9 mouse cellular contexts compared by ENCODE assay signal in the genomic region with DNA sequence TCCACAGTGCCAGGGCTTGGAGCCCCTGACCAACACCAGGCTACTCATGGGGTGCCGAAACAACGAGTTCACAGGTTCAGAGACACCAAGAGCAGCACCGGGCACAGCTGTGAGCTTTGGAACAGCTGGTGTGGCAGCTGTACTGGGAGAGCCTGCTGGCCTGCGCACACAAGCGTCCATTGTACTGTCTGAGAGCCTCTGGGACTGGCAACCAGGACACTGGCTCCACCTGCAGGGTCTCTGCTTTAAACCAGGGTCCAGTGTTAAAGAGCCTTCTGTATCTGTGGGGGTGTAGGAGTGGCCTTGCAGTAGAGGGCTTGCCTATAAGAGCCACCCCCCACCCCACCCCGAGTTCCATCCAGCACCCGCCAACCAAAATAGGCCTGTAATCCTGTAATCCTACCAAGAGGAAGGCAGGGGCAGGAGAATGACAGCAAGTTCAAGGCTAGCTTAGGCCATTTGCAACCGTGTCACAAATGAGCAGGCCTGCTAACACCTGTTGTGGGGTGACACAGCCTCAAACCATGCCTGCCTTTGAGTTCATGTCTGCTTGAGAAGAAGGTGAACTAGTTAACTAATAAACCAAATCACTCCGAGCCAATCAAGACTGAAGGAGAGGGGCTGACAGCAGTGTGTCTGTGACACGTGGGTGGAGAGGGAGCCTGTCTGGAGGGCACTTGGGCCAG. TPM values are rescaled to one million over a fixed set of nuclear protein-coding genes. Genes with fewer than 3 reads are reported as not detected.
DNase-seq lines count a peak whose midpoint lies in the region; ATAC-seq and TF ChIP-seq lines count a peak whose summit lies in the region.
"Had no signal": no experiment of that assay in that cellular context is flagged by ENCODE, and none has a peak within 500 bp of the region (broad histone marks: within the 10 kb centered on the region; RNA-seq: fewer than 3 reads in every experiment).

No protein-coding gene starts in this region.

- H3K27ac ChIP-seq in kidney, embryonic 14.5 days (ENCODE audit: low read depth, low read length) = no peak overlapping the region
- no peak overlapping the region; the same call in 1 of the 2 replicates for H3K27ac ChIP-seq in limb, embryonic 13.5 days
- no peak overlapping the region for H3K27ac ChIP-seq in thymus, adult 2 months (ENCODE audit: control insufficient read depth, insufficient read depth, low read length)
- H3K27ac ChIP-seq in liver, embryonic 11.5 days (ENCODE audit: low read depth, low read length) = no peak overlapping the region

- TF ChIP-seq POLR2A in thymus, adult 2 months (IDR thresholded peaks at IDR 0.05; ENCODE audit: control insufficient read depth, extremely low read depth, insufficient read depth, low read length, poor library complexity) = no peak

- no peak overlapping the region for H3K4me3 ChIP-seq in kidney, embryonic 14.5 days (ENCODE audit: low read length)
- H3K4me3 ChIP-seq in limb, embryonic 13.5 days = no peak overlapping the region
- no peak overlapping the region for H3K4me3 ChIP-seq in thymus, adult 2 months (ENCODE audit: control insufficient read depth, insufficient read depth, low read length)
- H3K4me3 ChIP-seq in liver, embryonic 11.5 days (ENCODE audit: low read depth, low read length) = no peak overlapping the region

- H3K4me1 ChIP-seq in kidney, embryonic 14.5 days (ENCODE audit: control insufficient read depth, insufficient read depth, low read length) = peaks cover 16% of the 10 kb centered on the region
- H3K4me1 ChIP-seq in limb, embryonic 13.5 days = peaks cover 31% of the 10 kb centered on the region
- peaks cover 7% of the 10 kb centered on the region for H3K4me1 ChIP-seq in thymus, adult 2 months (replicated peaks; ENCODE audit: control insufficient read depth, insufficient read depth, low read length)
- H3K4me1 ChIP-seq in liver, embryonic 11.5 days (replicated peaks; ENCODE audit: control insufficient read depth, insufficient read depth, low read length) = no peaks in the 10 kb centered on the region

- 0 out of 2 replicates have a peak, but pooled peaks have one; percentile 20 for ATAC-seq in kidney, embryonic 14.5 days (ENCODE audit: low FRiP score, low TSS enrichment)
- peak; percentile 74 for ATAC-seq in limb, embryonic 13.5 days (ENCODE audit: low FRiP score, low read depth)
- ATAC-seq in liver, embryonic 11.5 days (replicated peaks; ENCODE audit: low FRiP score) = no peak

- H3K36me3 ChIP-seq in kidney, embryonic 14.5 days (ENCODE audit: control insufficient read depth, insufficient read depth, low read length) = peaks cover 7% of the 10 kb centered on the region; the same call in 1 of the 2 replicates
- peaks cover 21% of the 10 kb centered on the region for H3K36me3 ChIP-seq in limb, embryonic 13.5 days
- H3K36me3 ChIP-seq in thymus, adult 2 months (ENCODE audit: control insufficient read depth, insufficient read depth, low read length) = no peaks in the 10 kb centered on the region
- H3K36me3 ChIP-seq in liver, embryonic 11.5 days (ENCODE audit: control insufficient read depth, insufficient read depth, low read length) = no peaks in the 10 kb centered on the region

- H3K9me3 ChIP-seq in kidney, embryonic 14.5 days (ENCODE audit: control insufficient read depth, low read length) = no peaks in the 10 kb centered on the region
- H3K9me3 ChIP-seq in limb, embryonic 13.5 days = no peaks in the 10 kb centered on the region
- H3K9me3 ChIP-seq in liver, embryonic 11.5 days (ENCODE audit: control insufficient read depth, low read length) = no peaks in the 10 kb centered on the region

- no peak for DNase-seq in kidney, postnatal 36 days
- DNase-seq in brain, adult 2 months (ENCODE audit: low read depth, low spot score) = peak; percentile 85
- peak; percentile 29 for DNase-seq in embryo, embryonic 9.5 days (ENCODE audit: extremely low spot score)
- DNase-seq in thymus, adult 2 months = no peak
- DNase-seq in liver, embryonic 11.5 days (ENCODE audit: low spot score) = no peak
- no peak for DNase-seq in T-cell, adult 2 months (ENCODE audit: low spot score)
- DNase-seq: liver had no signal

- 65% methylated on average over 10 of the region's 10 CpGs for WGBS in kidney, embryonic 14.5 days
- 51% methylated on average over 10 of the region's 10 CpGs for WGBS in limb, embryonic 13.5 days
- WGBS in thymus, adult 2 months = 88% methylated on average over 10 of the region's 10 CpGs
- WGBS in liver, embryonic 11.5 days = 61% methylated on average over 10 of the region's 10 CpGs

- H3K4me2 ChIP-seq in kidney, embryonic 14.5 days (replicated peaks; ENCODE audit: low read depth, low read length) = no peak overlapping the region
- H3K4me2 ChIP-seq in limb, embryonic 13.5 days (replicated peaks) = no peak overlapping the region
- no peak overlapping the region for H3K4me2 ChIP-seq in liver, embryonic 11.5 days

- TF ChIP-seq CTCF in thymus, adult 2 months (IDR thresholded peaks at IDR 0.05; ENCODE audit: borderline replicate concordance, control insufficient read depth, extremely low read depth, insufficient read depth, low read length, poor library complexity) = no peak

- H3K27me3 ChIP-seq in kidney, embryonic 14.5 days (ENCODE audit: control insufficient read depth, insufficient read depth, low read length) = no peaks in the 10 kb centered on the region
- no peaks in the 10 kb centered on the region for H3K27me3 ChIP-seq in limb, embryonic 13.5 days
- no peaks in the 10 kb centered on the region for H3K27me3 ChIP-seq in thymus, adult 2 months (ENCODE audit: control insufficient read depth, insufficient read depth, low read length)
- H3K27me3 ChIP-seq in liver, embryonic 11.5 days (replicated peaks; ENCODE audit: control insufficient read depth, insufficient read depth, low read length) = peaks cover 8% of the 10 kb centered on the region; the same call in 1 of the 2 replicates

- no peak overlapping the region for H3K9ac ChIP-seq in kidney, embryonic 14.5 days (ENCODE audit: low read depth, low read length)
- H3K9ac ChIP-seq in limb, embryonic 13.5 days = peak overlapping the region; percentile 39; the same call in 1 of the 2 replicates
- no peak overlapping the region for H3K9ac ChIP-seq in liver, embryonic 11.5 days (ENCODE audit: low read depth, low read length)

RNA-seq across cellular contexts. Expression of a gene that starts 1.7 kb away (rescaled TPM):
- 30.7 and 51.1 TPM in 2 replicates for polyA plus RNA-seq in kidney, embryonic 14.5 days (2014; fragmentation: Nextera tagmentation; extraction: Ambion mirVana)
- polyA plus RNA-seq in limb, embryonic 13.5 days (2015; fragmentation: Nextera tagmentation; extraction: Ambion mirVana) = 51.2 and 51.5 TPM in 2 replicates
- 2.9 and 3.3 TPM in 2 replicates for polyA plus RNA-seq in thymus, adult 2 months (2012; rRNA removed)
- 16.3 and 17.6 TPM in 2 replicates for polyA plus RNA-seq in liver, embryonic 11.5 days (2014; fragmentation: Nextera tagmentation; extraction: Ambion mirVana)

RNA-seq across cellular contexts. Expression of a gene that starts 9.6 kb away (rescaled TPM):
- polyA plus RNA-seq in kidney, embryonic 14.5 days (2014; fragmentation: Nextera tagmentation; extraction: Ambion mirVana) = 7.8 and 11.1 TPM in 2 replicates
- polyA plus RNA-seq in limb, embryonic 13.5 days (2015; fragmentation: Nextera tagmentation; extraction: Ambion mirVana) = 8.5 and 9.2 TPM in 2 replicates
- 54.1 and 66.9 TPM in 2 replicates for polyA plus RNA-seq in thymus, adult 2 months (2012; rRNA removed)
- 15.3 and 16.0 TPM in 2 replicates for polyA plus RNA-seq in liver, embryonic 11.5 days (2014; fragmentation: Nextera tagmentation; extraction: Ambion mirVana)

RNA-seq across cellular contexts. Expression of a gene that starts 10.0 kb away (rescaled TPM):
- 0.22 and 0.43 TPM in 2 replicates for polyA plus RNA-seq in kidney, embryonic 14.5 days (2014; fragmentation: Nextera tagmentation; extraction: Ambion mirVana)
- 0.28 and 0.48 TPM in 2 replicates for polyA plus RNA-seq in limb, embryonic 13.5 days (2015; fragmentation: Nextera tagmentation; extraction: Ambion mirVana)
- 0.17 and 0.26 TPM in 2 replicates for polyA plus RNA-seq in thymus, adult 2 months (2012; rRNA removed)
- polyA plus RNA-seq in liver, embryonic 11.5 days (2014; fragmentation: Nextera tagmentation; extraction: Ambion mirVana) = not detected in 2 replicates

RNA-seq across cellular contexts. Expression of a gene that starts 18.7 kb away (rescaled TPM):
- polyA plus RNA-seq in kidney, embryonic 14.5 days (2014; fragmentation: Nextera tagmentation; extraction: Ambion mirVana) = 85.5 and 112 TPM in 2 replicates
- polyA plus RNA-seq in limb, embryonic 13.5 days (2015; fragmentation: Nextera tagmentation; extraction: Ambion mirVana) = 94.2 and 99.2 TPM in 2 replicates
- 159 and 192 TPM in 2 replicates for polyA plus RNA-seq in thymus, adult 2 months (2012; rRNA removed)
- 38.7 and 43.4 TPM in 2 replicates for polyA plus RNA-seq in liver, embryonic 11.5 days (2014; fragmentation: Nextera tagmentation; extraction: Ambion mirVana)

RNA-seq across cellular contexts. Expression of a gene that starts 24.8 kb away (rescaled TPM):
- polyA plus RNA-seq in kidney, embryonic 14.5 days (2014; fragmentation: Nextera tagmentation; extraction: Ambion mirVana) = 43.5 and 72.9 TPM in 2 replicates
- polyA plus RNA-seq in limb, embryonic 13.5 days (2015; fragmentation: Nextera tagmentation; extraction: Ambion mirVana) = 89.9 and 90.4 TPM in 2 replicates
- polyA plus RNA-seq in thymus, adult 2 months (2012; rRNA removed) = 15.4 and 16.8 TPM in 2 replicates
- polyA plus RNA-seq in liver, embryonic 11.5 days (2014; fragmentation: Nextera tagmentation; extraction: Ambion mirVana) = 25.6 and 28.9 TPM in 2 replicates

Comparison
In these comparisons a context has a peak if more than half of its experiments do, and no peak if none do; other contexts are left out.
1. DNase-seq: peak in brain, adult 2 months (single experiment) and embryo, embryonic 9.5 days (single experiment); none in kidney, postnatal 36 days (0 of 2), thymus, adult 2 months (single experiment), liver, embryonic 11.5 days (single experiment) and T-cell, adult 2 months (single experiment).